Comparison of ENCODE assay signal across 13 mouse cellular contexts in genomic region chr1:69768714-69769113, GRCm38 (mm10). TPM values are rescaled to one million over a fixed set of nuclear protein-coding genes. Genes with fewer than 3 reads are reported as not detected.
A peak's percentile ranks its signal among the peaks of the same experiment; 100 is the strongest.
DNase-seq lines count a peak whose midpoint lies in the region; ATAC-seq and TF ChIP-seq lines count a peak whose summit lies in the region.
"Had no signal": no experiment of that assay in that cellular context is flagged by ENCODE, and none has a peak within 500 bp of the region (broad histone marks: within the 10 kb centered on the region; RNA-seq: fewer than 3 reads in every experiment).

No protein-coding gene starts in this region.

- 0 out of 2 replicates have a peak, but pooled peaks have one; percentile 35 for ATAC-seq in hindbrain, postnatal 0 days
- ATAC-seq in hindbrain, embryonic 12.5 days (ENCODE audit: low FRiP score): no peak
- peak; percentile 82 for ATAC-seq in inflammation-experienced regulatory T-cells, adult 6 months
- ATAC-seq: liver, embryonic 12.5 days had no signal

- H3K4me2 ChIP-seq in hindbrain, postnatal 0 days (ENCODE audit: low read depth, low read length): peak overlapping the region; percentile 45
- no peak overlapping the region for H3K4me2 ChIP-seq in hindbrain, embryonic 12.5 days (replicated peaks)
- H3K4me2 ChIP-seq: liver, embryonic 12.5 days had no signal

- H3K9me3 ChIP-seq in hindbrain, postnatal 0 days (ENCODE audit: low read length): no peaks in the 10 kb centered on the region
- H3K9me3 ChIP-seq in hindbrain, embryonic 12.5 days (replicated peaks): no peaks in the 10 kb centered on the region
- H3K9me3 ChIP-seq: G1E; liver, embryonic 12.5 days had no signal

- no peak overlapping the region for H3K27ac ChIP-seq in hindbrain, postnatal 0 days
- H3K27ac ChIP-seq in hindbrain, embryonic 12.5 days: no peak overlapping the region
- H3K27ac ChIP-seq: liver, embryonic 12.5 days had no signal

- H3K9ac ChIP-seq in hindbrain, postnatal 0 days (replicated peaks; ENCODE audit: low read length): no peak overlapping the region
- H3K9ac ChIP-seq in hindbrain, embryonic 12.5 days: no peak overlapping the region
- H3K9ac ChIP-seq: liver, embryonic 12.5 days had no signal

- no peaks in the 10 kb centered on the region for H3K4me1 ChIP-seq in hindbrain, postnatal 0 days (ENCODE audit: insufficient read depth, low read length)
- no peaks in the 10 kb centered on the region for H3K4me1 ChIP-seq in hindbrain, embryonic 12.5 days
- H3K4me1 ChIP-seq: liver, embryonic 12.5 days had no signal

- no peaks in the 10 kb centered on the region for H3K27me3 ChIP-seq in hindbrain, postnatal 0 days (ENCODE audit: insufficient read depth, low read length)
- H3K27me3 ChIP-seq in hindbrain, embryonic 12.5 days: no peaks in the 10 kb centered on the region
- H3K27me3 ChIP-seq: liver, embryonic 12.5 days had no signal

- peak; percentile 33 for DNase-seq in hindbrain, postnatal 0 days (ENCODE audit: low spot score)
- DNase-seq in Muller cell, postnatal 12 days (ENCODE audit: inconsistent ontology term): peak; percentile 43
- DNase-seq in thymus, postnatal 0 days (ENCODE audit: low spot score): peak; percentile 84
- DNase-seq in right cerebral cortex, postnatal 25 days: no peak
- no peak for DNase-seq in kidney, postnatal 36 days
- DNase-seq: heart, adult 11 months; heart, postnatal 36 days had no signal

- no peak for TF ChIP-seq CTCF in hindbrain, postnatal 0 days (IDR thresholded peaks at IDR 0.05; ENCODE audit: low read depth)

- no peak overlapping the region for H3K4me3 ChIP-seq in hindbrain, postnatal 0 days (ENCODE audit: low read length)
- H3K4me3 ChIP-seq in hindbrain, embryonic 12.5 days: no peak overlapping the region
- H3K4me3 ChIP-seq: liver, embryonic 12.5 days had no signal

- H3K36me3 ChIP-seq in hindbrain, postnatal 0 days (ENCODE audit: insufficient read depth, low read length): no peaks in the 10 kb centered on the region
- no peaks in the 10 kb centered on the region for H3K36me3 ChIP-seq in hindbrain, embryonic 12.5 days
- H3K36me3 ChIP-seq: G1E; liver, embryonic 12.5 days had no signal

- 31% methylated on average over 11 of the region's 11 CpGs for WGBS in hindbrain, postnatal 0 days
- 34% methylated on average over 11 of the region's 11 CpGs for WGBS in hindbrain, embryonic 12.5 days

RNA-seq across cellular contexts. Expression of gene Spag16, which starts 58.1 kb away (rescaled TPM):
- total RNA-seq in hindbrain, postnatal 0 days (2014; rRNA removed): 1.3 and 1.4 TPM in 2 replicates
- polyA plus RNA-seq in hindbrain, postnatal 0 days (2015; fragmentation: Nextera tagmentation; extraction: Ambion mirVana): 2.8 and 3.1 TPM in 2 replicates
- polyA plus RNA-seq in hindbrain, embryonic 12.5 days (2016; fragmentation: Nextera tagmentation; extraction: Ambion mirVana): 2.5 and 3.2 TPM in 2 replicates
- polyA plus RNA-seq in inflammation-experienced regulatory T-cells, adult 6 months (2017; shearing (Covaris generic)): under 1 TPM in 2 of 3 experiments, not detected in 1; 0.61 to 0.82 TPM
- polyA plus RNA-seq in thymus, postnatal 0 days (2015; fragmentation: Nextera tagmentation; extraction: Ambion mirVana): 0.37 and 0.60 TPM in 2 replicates
- total RNA-seq: G1E; heart, postnatal 36 days; megakaryocyte progenitor cell, adult 5-6 weeks; neutrophil, adult 5-6 weeks had no signal
- polyA plus RNA-seq: G1E had no signal

Comparison
In these comparisons a context has a peak if more than half of its experiments do, and no peak if none do; other contexts are left out.
1. DNase-seq: peak in hindbrain, postnatal 0 days (single experiment), Muller cell, postnatal 12 days (single experiment) and thymus, postnatal 0 days (single experiment); none in right cerebral cortex, postnatal 25 days (single experiment) and kidney, postnatal 36 days (0 of 2).